Mouse (Mus musculus) kidney, adult 9 months (tissue): Measurements from ENCODE around the gene Gm14214.

Experiments used
- DNase-seq: peaks from one replicate; pipeline ENCODE4 v3.0.0; 2022

Gm14214 gene

GRCm38 (mm10) chr2:154723473-154723872 is 46.4 kb downstream of the Gm14214 start:
- DNase-seq = no peak

- no peak for DNase-seq
Measured at GRCm38 (mm10) chr2:154720315-154720714, 49.5 kb downstream of the Gm14214 start.
